21 mouse cellular contexts compared by ENCODE assay signal in the genomic region with DNA sequence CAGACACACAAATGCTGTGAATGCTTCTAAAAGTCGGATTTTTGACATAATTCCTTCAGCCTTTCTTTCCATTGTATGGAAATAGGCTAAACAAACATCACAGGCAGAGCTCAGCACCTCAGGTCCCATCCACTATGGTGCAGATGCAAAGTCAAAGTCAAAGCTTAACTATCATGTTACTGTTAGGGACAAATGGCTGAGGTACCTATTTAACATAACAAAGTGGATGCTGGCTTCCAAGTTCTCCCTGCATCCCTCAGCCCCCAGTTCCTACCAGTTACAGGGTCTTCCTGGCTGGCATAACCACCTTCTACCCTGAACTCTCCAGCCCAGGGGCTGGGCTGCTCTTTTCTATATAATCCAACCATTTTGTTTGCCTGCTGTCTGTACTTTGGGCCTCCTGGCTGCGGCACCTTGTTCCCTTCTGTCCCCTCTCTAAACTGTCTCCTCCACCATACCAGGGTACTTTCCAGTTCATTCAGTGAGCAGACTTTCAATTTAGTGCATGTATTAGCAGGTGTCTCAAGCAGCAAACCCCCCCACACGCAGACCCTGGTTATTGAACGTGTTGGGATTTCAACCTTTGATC. TPM values are rescaled to one million over a fixed set of nuclear protein-coding genes. Genes with fewer than 3 reads are reported as not detected.
DNase-seq lines count a peak whose midpoint lies in the region; ATAC-seq and TF ChIP-seq lines count a peak whose summit lies in the region.
"Had no signal": no experiment of that assay in that cellular context is flagged by ENCODE, and none has a peak within 500 bp of the region (broad histone marks: within the 10 kb centered on the region; RNA-seq: fewer than 3 reads in every experiment).

No protein-coding gene starts in this region.

- no peak for TF ChIP-seq POLR2A in CH12.LX (IDR thresholded peaks at IDR 0.05; ENCODE audit: low read depth, low read length)

- no peak overlapping the region for H3K4me3 ChIP-seq in CH12.LX (replicated peaks in 1 of 3; ENCODE audit: low read depth in 2 of 3, low read length in 2 of 3, poor library complexity in 1 of 3)
- H3K4me3 ChIP-seq in E14TG2a.4 (replicated peaks; ENCODE audit: low read length), result peak overlapping the region; percentile 18; the same call in 1 of the 2 replicates
- H3K4me3 ChIP-seq in liver, embryonic 14.5 days (ENCODE audit: insufficient read depth in 1 of 2, low read depth in 2 of 2, low read length in 2 of 2), result no peak overlapping the region
- H3K4me3 ChIP-seq: embryonic facial prominence, embryonic 10.5 days; forebrain, embryonic 13.5 days; gastrocnemius, adult 2 months; heart, adult 2 months; heart, embryonic 15.5 days; hindbrain, embryonic 10.5 days had no signal

- peak overlapping the region; percentile 37; the same call in 1 of the 2 replicates for H3K27ac ChIP-seq in CH12.LX (ENCODE audit: insufficient read depth, low read depth)
- no peak overlapping the region for H3K27ac ChIP-seq in liver, embryonic 14.5 days
- H3K27ac ChIP-seq: embryonic facial prominence, embryonic 10.5 days; forebrain, embryonic 13.5 days; heart, adult 2 months; heart, embryonic 15.5 days; hindbrain, embryonic 10.5 days; hindbrain, embryonic 14.5 days had no signal

- H3K4me1 ChIP-seq in CH12.LX (ENCODE audit: control insufficient read depth in 1 of 2, insufficient read depth in 2 of 2), result peaks cover 13 to 15% of the 10 kb centered on the region in 2 experiments; a peak in 3 of 4 replicates
- peaks cover 95% of the 10 kb centered on the region for H3K4me1 ChIP-seq in E14TG2a.4 (replicated peaks; ENCODE audit: low read depth, low read length)
- peaks cover 0 to 10% of the 10 kb centered on the region in 2 experiments; a peak in 2 of 4 replicates for H3K4me1 ChIP-seq in liver, embryonic 14.5 days (replicated peaks; ENCODE audit: control insufficient read depth in 2 of 2, insufficient read depth in 2 of 2, low read length in 1 of 2)
- H3K4me1 ChIP-seq: forebrain, embryonic 13.5 days; hindbrain, embryonic 10.5 days had no signal

- DNase-seq in CH12.LX (ENCODE audit: extremely low read depth), result no peak
- DNase-seq in ZHBTc4 (ENCODE audit: low read depth, low spot score), result peak; percentile 69
- no peak for DNase-seq in liver, embryonic 14.5 days (ENCODE audit: low read depth in 3 of 3, low spot score in 3 of 3)
- no peak for DNase-seq in urinary bladder, postnatal 25 days (ENCODE audit: low spot score)
- no peak for DNase-seq in left cerebral cortex, postnatal 10 days (ENCODE audit: extremely low spot score in 1 of 2, low spot score in 2 of 2)
- DNase-seq: adrenal gland, postnatal 14 days; cerebellum, adult 18-20 months; cerebellum, adult 9-11 months; gastrocnemius, adult 2 months; gastrocnemius, postnatal 25 days; heart, adult 2 months; heart, postnatal 14 days had no signal

- TF ChIP-seq RAD21 in CH12.LX (IDR thresholded peaks at IDR 0.05; ENCODE audit: low read depth, low read length), result no peak

- TF ChIP-seq CTCF in CH12.LX (conservative IDR thresholded peaks at IDR 0.05 in 1 of 2, IDR thresholded peaks at IDR 0.05 in 1 of 2; ENCODE audit: low read depth in 2 of 2, low read length in 2 of 2) (no peak), E14TG2a.4 (conservative IDR thresholded peaks at IDR 0.05; ENCODE audit: low read length) (no peak)
- no peak for TF ChIP-seq CTCF in liver, embryonic 14.5 days (IDR thresholded peaks at IDR 0.05; ENCODE audit: low read depth)

- no peak overlapping the region for H3K9ac ChIP-seq in CH12.LX (ENCODE audit: insufficient read depth, low read depth)
- no peak overlapping the region for H3K9ac ChIP-seq in liver, embryonic 14.5 days (replicated peaks)
- H3K9ac ChIP-seq: forebrain, embryonic 13.5 days; heart, embryonic 15.5 days; hindbrain, embryonic 14.5 days had no signal

- intact Hi-C loops in left cerebral cortex, postnatal 10 days (cut with DNase I), result no loop called here

- H3K36me3 ChIP-seq in CH12.LX (replicated peaks in 1 of 2; ENCODE audit: control insufficient read depth in 1 of 2, insufficient read depth in 1 of 2, low read length in 1 of 2), result no peaks in the 10 kb centered on the region
- H3K36me3 ChIP-seq in E14TG2a.4 (ENCODE audit: insufficient read depth, low read length), result peaks cover 27% of the 10 kb centered on the region; the same call in 1 of the 2 replicates
- H3K36me3 ChIP-seq in liver, embryonic 14.5 days (replicated peaks; ENCODE audit: control insufficient read depth, insufficient read depth, low read depth), result no peaks in the 10 kb centered on the region
- H3K36me3 ChIP-seq: embryonic facial prominence, embryonic 10.5 days; heart, embryonic 15.5 days; hindbrain, embryonic 10.5 days had no signal

- H3K27me3 ChIP-seq in CH12.LX (replicated peaks) (no peaks in the 10 kb centered on the region), E14TG2a.4 (ENCODE audit: insufficient read depth, low read length) (no peaks in the 10 kb centered on the region)
- H3K27me3 ChIP-seq in liver, embryonic 14.5 days (ENCODE audit: control insufficient read depth, insufficient read depth, low read length), result no peaks in the 10 kb centered on the region
- H3K27me3 ChIP-seq: forebrain, embryonic 13.5 days; heart, embryonic 15.5 days had no signal

- 46% methylated on average over 4 of the region's 4 CpGs for WGBS in liver, embryonic 14.5 days (ENCODE audit: insufficient replicate concordance)

- 0 out of 2 replicates have a peak overlapping the region, but pooled peaks have one; percentile 21 for H3K4me2 ChIP-seq in CH12.LX (ENCODE audit: insufficient read depth, low read depth, poor library complexity, severe bottlenecking)
- 0 out of 2 replicates have a peak overlapping the region, but pooled peaks have one; percentile 9 for H3K4me2 ChIP-seq in liver, embryonic 14.5 days (ENCODE audit: low read depth)
- H3K4me2 ChIP-seq: forebrain, embryonic 13.5 days; heart, embryonic 11.5 days; heart, embryonic 15.5 days; hindbrain, embryonic 14.5 days had no signal

- H3K9me3 ChIP-seq in CH12.LX (replicated peaks; ENCODE audit: low read length) (no peaks in the 10 kb centered on the region), E14TG2a.4 (ENCODE audit: low read length) (no peaks in the 10 kb centered on the region)
- no peaks in the 10 kb centered on the region for H3K9me3 ChIP-seq in liver, embryonic 14.5 days (ENCODE audit: control insufficient read depth, low read length)
- H3K9me3 ChIP-seq: embryonic facial prominence, embryonic 10.5 days; forebrain, embryonic 13.5 days; heart, embryonic 15.5 days; hindbrain, embryonic 10.5 days had no signal

- dilution Hi-C loops in CH12.LX (cut with MboI; ENCODE audit: extremely low pct_ligation_motif_present, extremely low pct_unique_long_range_greater_than_20kb, low sequenced_read_pairs), result no loop called here

- in situ Hi-C loops in CH12.LX (cut with MboI; ENCODE audit: low pct_ligation_motif_present, low pct_unique_long_range_greater_than_20kb, low sequenced_read_pairs), result no loop called here

- H3K79me2 ChIP-seq in CH12.LX (replicated peaks; ENCODE audit: control insufficient read depth, extremely low read depth, insufficient read depth, poor library complexity, severe bottlenecking), result no peaks in the 10 kb centered on the region

- no peak for TF ChIP-seq EP300 in CH12.LX (IDR thresholded peaks at IDR 0.05; ENCODE audit: low read length)
- no peak for TF ChIP-seq EP300 in liver, embryonic 14.5 days (IDR thresholded peaks at IDR 0.05; ENCODE audit: low read depth)

- 0 out of 2 replicates have a peak, but pooled peaks have one; percentile 23 for ATAC-seq in liver, embryonic 14.5 days (ENCODE audit: insufficient read depth)
- no peak for ATAC-seq in megakaryocyte-erythroid progenitor cell, adult 5-6 weeks (replicated peaks; ENCODE audit: low FRiP score, low TSS enrichment, poor library complexity, severe bottlenecking)
- ATAC-seq in activated CD4-positive, CD25-positive, alpha-beta regulatory T cell, adult 4 months, result no peak
- ATAC-seq: forebrain, embryonic 13.5 days had no signal

TF ChIP-seq in CH12.LX, 34 proteins besides CTCF, POLR2A, EP300 and RAD21:
- TF ChIP-seq GABPA (IDR thresholded peaks at IDR 0.05; ENCODE audit: insufficient replicate concordance, low read depth, low read length), result no peak
- peak; percentile 15; the same call in 1 of the 2 replicates for TF ChIP-seq ELF1 (IDR thresholded peaks at IDR 0.05; ENCODE audit: low read depth, low read length)
- TF ChIP-seq E2F4 (IDR thresholded peaks at IDR 0.05; ENCODE audit: insufficient replicate concordance, low read depth, low read length), result no peak
- 0 out of 2 replicates have a peak, but pooled peaks have one; percentile 9 for TF ChIP-seq IRF4 (IDR thresholded peaks at IDR 0.05; ENCODE audit: low read depth, low read length)
- TF ChIP-seq MXI1 (IDR thresholded peaks at IDR 0.05; ENCODE audit: low read depth, low read length), result 0 out of 2 replicates have a peak, but pooled peaks have one; percentile 18
TF ChIP-seq in CH12.LX: peak in this region for 3.

RNA-seq across cellular contexts. Expression of a gene that starts 27.6 kb away (rescaled TPM):
- total RNA-seq in CH12.LX (2012; rRNA removed), result 0.17 and 0.51 TPM in 2 replicates
- total RNA-seq in CH12.LX (2014; rRNA removed), result 0.13 and 0.16 TPM in 2 replicates
- 0.14 and 0.17 TPM in 2 replicates for polyA plus RNA-seq in CH12.LX (2012; ENCODE audit: insufficient read length, low read depth)
- polyA plus RNA-seq in liver, embryonic 14.5 days (2012; rRNA removed), result 23.9 and 24.4 TPM in 2 replicates
- polyA plus RNA-seq in liver, embryonic 14.5 days (2014; fragmentation: Nextera tagmentation; extraction: Ambion mirVana), result 52.7 and 55.8 TPM in 2 replicates
- not detected in 2 replicates for total RNA-seq in megakaryocyte-erythroid progenitor cell, adult 5-6 weeks (2014; fragmentation: Nextera tagmentation)
- not detected in 2 replicates for total RNA-seq in megakaryocyte-erythroid progenitor cell, adult 5-6 weeks (2017)
- not detected for polyA plus RNA-seq in activated CD4-positive, CD25-positive, alpha-beta regulatory T cell, adult 4 months (2017; shearing (Covaris generic))
- 1 to 10 TPM; 1.7 TPM for total RNA-seq in left cerebral cortex, postnatal 10 days (2021)
